Mouse (Mus musculus): Measurements from ENCODE around the gene Tbc1d8. TPM values are rescaled to one million over a fixed set of nuclear protein-coding genes. Genes with fewer than 3 reads are reported as not detected.

Gene Tbc1d8
- 1 to 10 TPM; 6.7 to 7.0 TPM for total RNA-seq (2021)
- long read RNA-seq, experiment 1, full-length matches to known transcripts, result 4 of 12 reads
- long read RNA-seq, experiment 1, partial matches to known transcripts, result 2 of 12 reads
- long read RNA-seq, experiment 1, other reads (novel, unspliced or antisense), result 6 of 12 reads
- long read RNA-seq, experiment 2, full-length matches to known transcripts, result 5 of 17 reads
- long read RNA-seq, experiment 2, partial matches to known transcripts, result 0 of 17 reads
- long read RNA-seq, experiment 2, other reads (novel, unspliced or antisense), result 12 of 17 reads

GRCm38 (mm10) chr1:39478057-39478895, at the start of gene Tbc1d8:
Tbc1d8 (minus strand) TSS chr1:39478755.
- peak; percentile 94 for DNase-seq
- intact Hi-C loops (cut with DNase I; ENCODE audit: low total_unique reads), result no loop called here

- intact Hi-C loops (cut with DNase I; ENCODE audit: low total_unique reads), result loop anchor here (5.0 to 10.0 kb wide), 2 partner anchors 324 to 526 kb away; no protein-coding TSS in a partner anchor
Measured at GRCm38 (mm10) chr1:39528319-39528718, 49.8 kb upstream of the Tbc1d8 start.

GRCm38 (mm10) chr1:39527432-39527831, 48.9 kb upstream of the Tbc1d8 start:
- DNase-seq, result peak; percentile 75
- intact Hi-C loops (cut with DNase I; ENCODE audit: low total_unique reads), result loop anchor here (5.0 to 10.0 kb wide), 2 partner anchors 323 to 525 kb away; no protein-coding TSS in a partner anchor

More at GRCm38 (mm10) chr1:39528319-39528718, 49.8 kb upstream of the Tbc1d8 start:
- no peak for DNase-seq

GRCm38 (mm10) chr1:39526371-39527167, 48.0 kb upstream of the Tbc1d8 start:
- DNase-seq, result no peak
- intact Hi-C loops (cut with DNase I; ENCODE audit: low total_unique reads), result loop anchor here (5.0 to 10.0 kb wide), 2 partner anchors 322 to 524 kb away; no protein-coding TSS in a partner anchor

- no peak for DNase-seq
- intact Hi-C loops (cut with DNase I; ENCODE audit: low total_unique reads), result loop anchor here (5.0 to 10.0 kb wide), 2 partner anchors 321 to 523 kb away; no protein-coding TSS in a partner anchor
Measured at GRCm38 (mm10) chr1:39525763-39526162, 47.2 kb upstream of the Tbc1d8 start.

GRCm38 (mm10) chr1:39522519-39522918, 44.0 kb upstream of the Tbc1d8 start:
- intact Hi-C loops (cut with DNase I; ENCODE audit: low total_unique reads), result loop anchor here (5.0 to 10.0 kb wide), 2 partner anchors 130 to 318 kb away; no protein-coding TSS in a partner anchor
- no peak for DNase-seq

- DNase-seq, result no peak
- intact Hi-C loops (cut with DNase I; ENCODE audit: low total_unique reads), result loop anchor here (5.0 to 10.0 kb wide), 2 partner anchors 129 to 317 kb away; no protein-coding TSS in a partner anchor
Measured at GRCm38 (mm10) chr1:39521326-39521725, 42.8 kb upstream of the Tbc1d8 start.

GRCm38 (mm10) chr1:39515303-39515991, 36.9 kb upstream of the Tbc1d8 start:
- intact Hi-C loops (cut with DNase I; ENCODE audit: low total_unique reads), result no loop called here
- DNase-seq, result peak; percentile 34

- intact Hi-C loops (cut with DNase I; ENCODE audit: low total_unique reads), result no loop called here
Measured at GRCm38 (mm10) chr1:39512183-39512582, 33.6 kb upstream of the Tbc1d8 start.

GRCm38 (mm10) chr1:39511775-39512174, 33.2 kb upstream of the Tbc1d8 start:
- no peak for DNase-seq
- intact Hi-C loops (cut with DNase I; ENCODE audit: low total_unique reads), result no loop called here

More at GRCm38 (mm10) chr1:39512183-39512582, 33.6 kb upstream of the Tbc1d8 start:
- DNase-seq, result no peak

- intact Hi-C loops (cut with DNase I; ENCODE audit: low total_unique reads), result no loop called here
- DNase-seq, result no peak
Measured at GRCm38 (mm10) chr1:39505600-39505999, 27.0 kb upstream of the Tbc1d8 start.

- intact Hi-C loops (cut with DNase I; ENCODE audit: low total_unique reads), result no loop called here
- no peak for DNase-seq
Measured at GRCm38 (mm10) chr1:39504261-39504660, 25.7 kb upstream of the Tbc1d8 start.

- intact Hi-C loops (cut with DNase I; ENCODE audit: low total_unique reads), result no loop called here
- no peak for DNase-seq
Measured at GRCm38 (mm10) chr1:39502817-39503633, 24.5 kb upstream of the Tbc1d8 start.

GRCm38 (mm10) chr1:39499485-39499941, 21.0 kb upstream of the Tbc1d8 start:
- intact Hi-C loops (cut with DNase I; ENCODE audit: low total_unique reads), result no loop called here
- DNase-seq, result no peak

- DNase-seq, result no peak
- intact Hi-C loops (cut with DNase I; ENCODE audit: low total_unique reads), result no loop called here
Measured at GRCm38 (mm10) chr1:39497748-39498147, 19.2 kb upstream of the Tbc1d8 start.

- DNase-seq, result no peak
- intact Hi-C loops (cut with DNase I; ENCODE audit: low total_unique reads), result no loop called here
Measured at GRCm38 (mm10) chr1:39496995-39497394, 18.4 kb upstream of the Tbc1d8 start.

- DNase-seq, result no peak
- intact Hi-C loops (cut with DNase I; ENCODE audit: low total_unique reads), result no loop called here
Measured at GRCm38 (mm10) chr1:39493664-39494063, 15.1 kb upstream of the Tbc1d8 start.

GRCm38 (mm10) chr1:39493165-39493564, 14.6 kb upstream of the Tbc1d8 start:
- DNase-seq, result no peak
- intact Hi-C loops (cut with DNase I; ENCODE audit: low total_unique reads), result no loop called here

Measured in gastrocnemius, postnatal 14 days (tissue).